Mouse (Mus musculus): Measurements from ENCODE around the gene Spen. TPM values are rescaled to one million over a fixed set of nuclear protein-coding genes. Genes with fewer than 3 reads are reported as not detected.
A peak's percentile ranks its signal among the peaks of the same experiment; 100 is the strongest.
"Not testable (repeated sequence)": the region's sequence is repeated elsewhere in the genome, so short reads cannot be mapped to it uniquely, and the experiment has no call there.

Gene Spen
- polyA plus RNA-seq, 1 experiment: 63.4 TPM

DNA sequence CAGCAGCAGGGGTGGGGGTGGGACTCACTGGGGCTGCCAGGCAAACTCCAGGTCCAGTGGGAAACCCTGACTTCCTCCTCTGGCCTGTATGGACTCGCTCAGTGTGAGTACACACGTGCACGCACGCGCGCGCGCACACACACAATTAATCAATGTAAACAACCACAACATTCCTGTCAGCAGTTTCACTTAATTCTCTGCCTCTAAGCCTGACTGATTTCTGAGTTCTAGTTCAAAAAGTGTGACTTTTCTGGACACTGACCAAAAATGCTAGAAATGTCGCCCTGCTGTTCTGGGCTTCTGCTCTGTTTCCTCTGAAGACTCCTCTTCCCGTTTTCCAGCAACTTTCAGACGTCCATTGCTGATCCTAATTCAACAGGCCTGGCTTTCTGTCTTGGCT lies 23.9 kb upstream of the Spen start:
- 88% methylated on average over 11 of the region's 11 CpGs for WGBS
- DNase-seq: no peak
- no peak overlapping the region for H3K27ac ChIP-seq (ENCODE audit: control insufficient read depth, insufficient read depth, low read length)
- no peaks in the 10 kb centered on the region for H3K27me3 ChIP-seq (ENCODE audit: control insufficient read depth, insufficient read depth, low read length)
- TF ChIP-seq CTCF (IDR thresholded peaks at IDR 0.05; ENCODE audit: borderline replicate concordance, control insufficient read depth, extremely low read depth, insufficient read depth, low read length, poor library complexity): no peak
- H3K36me3 ChIP-seq (ENCODE audit: control insufficient read depth, insufficient read depth, low read length): no peaks in the 10 kb centered on the region
- H3K4me1 ChIP-seq (replicated peaks; ENCODE audit: control insufficient read depth, insufficient read depth, low read length): peaks cover 12% of the 10 kb centered on the region
- no peak overlapping the region for H3K4me3 ChIP-seq (ENCODE audit: control insufficient read depth, insufficient read depth, low read length)

- H3K36me3 ChIP-seq (ENCODE audit: control insufficient read depth, insufficient read depth, low read length); H3K27ac ChIP-seq (ENCODE audit: control insufficient read depth, insufficient read depth, low read length); H3K4me3 ChIP-seq (ENCODE audit: control insufficient read depth, insufficient read depth, low read length); DNase-seq; H3K27me3 ChIP-seq (ENCODE audit: control insufficient read depth, insufficient read depth, low read length): not testable (repeated sequence)
- H3K4me1 ChIP-seq (replicated peaks; ENCODE audit: control insufficient read depth, insufficient read depth, low read length): peaks cover 12% of the 10 kb centered on the region
- WGBS: 88% methylated on average over 5 of the region's 5 CpGs
These were observed 23.0 kb upstream of the Spen start for GRCm38 (mm10) chr4:141561331-141561919.

GRCm38 (mm10) chr4:141559898-141560263 lies 21.5 kb upstream of the Spen start:
- Histone ChIP-seq H3K27me3 (ENCODE audit: control insufficient read depth, insufficient read depth, low read length) (no peaks in the 10 kb centered on the region), H3K4me3 (ENCODE audit: control insufficient read depth, insufficient read depth, low read length) (peak overlapping the region; percentile 53), H3K27ac (ENCODE audit: control insufficient read depth, insufficient read depth, low read length) (peak overlapping the region; percentile 82), H3K36me3 (ENCODE audit: control insufficient read depth, insufficient read depth, low read length) (no peaks in the 10 kb centered on the region), H3K4me1 (replicated peaks; ENCODE audit: control insufficient read depth, insufficient read depth, low read length) (peaks cover 12% of the 10 kb centered on the region)
- WGBS: 3% methylated on average over 9 of the region's 9 CpGs
- TF ChIP-seq CTCF (IDR thresholded peaks at IDR 0.05; ENCODE audit: borderline replicate concordance, control insufficient read depth, extremely low read depth, insufficient read depth, low read length, poor library complexity) (peak; percentile 82; the same call in 1 of the 2 replicates), POLR2A (IDR thresholded peaks at IDR 0.05; ENCODE audit: control insufficient read depth, extremely low read depth, insufficient read depth, low read length, poor library complexity) (no peak)
- DNase-seq: peak; percentile 85

DNA sequence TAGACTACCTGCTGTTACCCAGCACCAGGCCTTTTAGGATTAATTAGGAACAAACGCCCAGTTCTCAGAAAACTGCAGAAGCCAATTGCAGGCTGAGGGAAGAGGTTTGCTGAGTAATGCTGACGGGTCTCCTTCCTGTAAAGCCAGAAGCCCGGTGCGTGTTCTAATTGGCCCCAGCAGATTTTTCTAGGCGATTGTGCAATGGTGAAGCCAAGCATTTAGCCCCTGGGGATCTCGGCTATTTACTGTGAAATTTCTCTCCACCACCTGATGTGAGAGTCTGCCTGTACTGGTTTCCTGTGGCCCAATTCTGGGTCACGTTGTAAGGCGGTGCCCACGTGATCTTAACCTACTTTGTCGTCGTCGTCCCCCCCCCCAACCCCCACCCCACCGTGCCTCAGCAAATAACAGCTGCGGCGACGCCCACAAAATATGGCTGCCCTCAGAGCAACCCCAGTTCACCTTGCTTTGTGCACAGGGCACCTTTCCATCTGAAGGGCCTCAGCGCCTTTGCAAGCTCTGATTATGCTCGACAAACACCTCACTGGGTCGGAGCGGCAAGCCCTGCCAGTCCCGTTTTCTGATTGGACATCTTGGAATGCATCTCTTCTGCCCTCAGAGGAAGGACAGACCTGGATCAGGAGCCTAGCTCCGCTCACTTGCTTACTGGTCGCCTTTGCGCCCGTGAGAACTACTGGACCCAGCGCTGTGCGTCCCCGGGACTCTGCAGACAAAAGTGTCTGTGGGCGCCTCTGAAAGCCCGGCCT lies 20.9 kb upstream of the Spen start:
- peak; percentile 77 for DNase-seq
- peaks cover 12% of the 10 kb centered on the region for H3K4me1 ChIP-seq (replicated peaks; ENCODE audit: control insufficient read depth, insufficient read depth, low read length)
- TF ChIP-seq CTCF (IDR thresholded peaks at IDR 0.05; ENCODE audit: borderline replicate concordance, control insufficient read depth, extremely low read depth, insufficient read depth, low read length, poor library complexity): no peak
- TF ChIP-seq POLR2A (IDR thresholded peaks at IDR 0.05; ENCODE audit: control insufficient read depth, extremely low read depth, insufficient read depth, low read length, poor library complexity): no peak
- H3K36me3 ChIP-seq (ENCODE audit: control insufficient read depth, insufficient read depth, low read length): no peaks in the 10 kb centered on the region
- H3K27ac ChIP-seq (ENCODE audit: control insufficient read depth, insufficient read depth, low read length): peak overlapping the region; percentile 97
- peak overlapping the region; percentile 53 for H3K4me3 ChIP-seq (ENCODE audit: control insufficient read depth, insufficient read depth, low read length)
- under 1% methylated on average over 30 of the region's 30 CpGs for WGBS
- H3K27me3 ChIP-seq (ENCODE audit: control insufficient read depth, insufficient read depth, low read length): no peaks in the 10 kb centered on the region

DNA sequence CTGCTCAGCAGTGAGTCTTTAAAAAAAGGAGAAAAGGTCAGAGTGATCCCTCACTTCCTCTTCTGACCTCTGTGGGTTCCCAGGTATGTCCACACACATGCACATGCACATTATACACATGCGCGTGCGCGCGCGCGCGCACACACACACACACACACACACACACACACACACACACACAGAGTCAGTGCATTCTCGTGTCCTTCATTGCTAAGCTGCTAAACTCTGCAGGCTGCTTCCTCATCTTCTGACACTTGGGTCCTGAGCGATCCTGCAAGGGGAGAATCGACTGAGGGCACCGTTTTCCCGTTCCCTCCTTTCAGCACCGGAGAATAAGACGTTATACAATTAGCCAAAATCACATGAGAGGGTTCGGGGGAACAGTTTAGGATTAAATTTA lies 20.3 kb upstream of the Spen start:
- peak; percentile 34 for DNase-seq
- Histone ChIP-seq H3K27ac (ENCODE audit: control insufficient read depth, insufficient read depth, low read length) (peak overlapping the region; percentile 97), H3K36me3 (ENCODE audit: control insufficient read depth, insufficient read depth, low read length) (no peaks in the 10 kb centered on the region), H3K27me3 (ENCODE audit: control insufficient read depth, insufficient read depth, low read length) (no peaks in the 10 kb centered on the region), H3K4me3 (ENCODE audit: control insufficient read depth, insufficient read depth, low read length) (peak overlapping the region; percentile 40), H3K4me1 (replicated peaks; ENCODE audit: control insufficient read depth, insufficient read depth, low read length) (peaks cover 12% of the 10 kb centered on the region)
- TF ChIP-seq CTCF (IDR thresholded peaks at IDR 0.05; ENCODE audit: borderline replicate concordance, control insufficient read depth, extremely low read depth, insufficient read depth, low read length, poor library complexity): no peak
- peak; percentile 29; the same call in 1 of the 2 replicates for TF ChIP-seq POLR2A (IDR thresholded peaks at IDR 0.05; ENCODE audit: control insufficient read depth, extremely low read depth, insufficient read depth, low read length, poor library complexity)
- 2% methylated on average over 16 of the region's 16 CpGs for WGBS

DNA sequence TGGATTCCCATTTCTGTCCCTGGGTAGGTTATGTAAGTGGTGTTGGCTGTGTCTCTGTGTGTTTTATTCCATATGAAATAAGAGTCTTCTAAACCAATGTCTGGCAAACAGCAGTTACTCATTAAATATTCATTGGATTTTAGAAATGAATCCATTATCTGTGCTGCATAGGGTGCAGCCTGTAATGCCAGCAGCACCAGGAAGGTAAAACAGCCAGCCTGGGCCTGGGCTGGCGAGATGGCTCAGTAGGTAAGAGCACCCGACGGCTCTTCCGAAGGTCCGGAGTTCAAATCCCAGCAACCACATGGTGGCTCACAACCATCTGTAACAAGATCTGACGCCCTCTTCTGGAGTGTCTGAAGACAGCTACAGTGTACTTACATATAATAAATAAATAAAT lies 17.8 kb upstream of the Spen start:
- WGBS: 97% methylated on average over 6 of the region's 6 CpGs
- DNase-seq; H3K36me3 ChIP-seq (ENCODE audit: control insufficient read depth, insufficient read depth, low read length); H3K27ac ChIP-seq (ENCODE audit: control insufficient read depth, insufficient read depth, low read length); H3K4me3 ChIP-seq (ENCODE audit: control insufficient read depth, insufficient read depth, low read length); H3K27me3 ChIP-seq (ENCODE audit: control insufficient read depth, insufficient read depth, low read length): not testable (repeated sequence)
- H3K4me1 ChIP-seq (replicated peaks; ENCODE audit: control insufficient read depth, insufficient read depth, low read length): peaks cover 19% of the 10 kb centered on the region

GRCm38 (mm10) chr4:141554255-141554865 lies 16.0 kb upstream of the Spen start:
- peaks cover 15% of the 10 kb centered on the region for H3K4me1 ChIP-seq (replicated peaks; ENCODE audit: control insufficient read depth, insufficient read depth, low read length)
- H3K27ac ChIP-seq (ENCODE audit: control insufficient read depth, insufficient read depth, low read length); DNase-seq; H3K36me3 ChIP-seq (ENCODE audit: control insufficient read depth, insufficient read depth, low read length); H3K27me3 ChIP-seq (ENCODE audit: control insufficient read depth, insufficient read depth, low read length); H3K4me3 ChIP-seq (ENCODE audit: control insufficient read depth, insufficient read depth, low read length): not testable (repeated sequence)
- 85% methylated on average over 9 of the region's 9 CpGs for WGBS

Data from thymus, adult 2 months (tissue).